Mouse (Mus musculus): ENCODE results near the gene Bsg.

GRCm38 (mm10) chr10:79668771-79669575 lies 35.3 kb upstream of the Bsg start, which contains the start of gene Tpgs1:
- TF ChIP-seq KAT2A (conservative IDR thresholded peaks at IDR 0.05; ENCODE audit: low read depth, low read length) (peak; percentile 90), POLR2AphosphoS2 (IDR thresholded peaks at IDR 0.05; ENCODE audit: low read length) (0 out of 2 replicates have a peak, but pooled peaks have one; percentile 45), BHLHE40 (IDR thresholded peaks at IDR 0.05; ENCODE audit: borderline replicate concordance, low read depth, low read length) (0 out of 2 replicates have a peak, but pooled peaks have one; percentile 2), RCOR1 (IDR thresholded peaks at IDR 0.05; ENCODE audit: low read depth, low read length) (peak; percentile 95), ZKSCAN1 (IDR thresholded peaks at IDR 0.05; ENCODE audit: low read depth, low read length) (no peak), HCFC1 (IDR thresholded peaks at IDR 0.05; ENCODE audit: low read depth, low read length) (peak; percentile 88)
